Mouse (Mus musculus) kidney, embryonic 14.5 days (tissue): ENCODE measurements around the gene Upk2. TPM values are rescaled to one million over a fixed set of nuclear protein-coding genes. Genes with fewer than 3 reads are reported as not detected.

Experiments
- ATAC-seq: fragments of 200-750 bp; cut with Nextera tagmentation; 2 replicates; pipeline ENCODE4 v1.8.0; 2017; ENCODE audit warnings: moderate number of reproducible peaks, mild to moderate bottlenecking, moderate TSS enrichment, moderate library complexity; ENCODE audit not compliant: low FRiP score, low TSS enrichment
- H3K27ac ChIP-seq: fragments of 300-500 bp; sonication (generic); 2 replicates; pipeline ENCODE4 v1.5.1; 2014; ENCODE audit warnings: low read depth, mild to moderate bottlenecking, low read length, moderate library complexity, mixed read lengths
- H3K27me3 ChIP-seq: fragments of 300-500 bp; sonication (generic); 2 replicates; pipeline ENCODE4 v1.6.1; 2014; ENCODE audit warnings: mild to moderate bottlenecking, low read length; ENCODE audit not compliant: control insufficient read depth, insufficient read depth
- H3K36me3 ChIP-seq: fragments of 300-500 bp; sonication (generic); 2 replicates; pipeline ENCODE4 v1.6.1; 2014; ENCODE audit warnings: low read length, mixed read lengths; ENCODE audit not compliant: control insufficient read depth, insufficient read depth
- H3K4me1 ChIP-seq: fragments of 300-500 bp; sonication (generic); 2 replicates; pipeline ENCODE4 v1.6.1; 2014; ENCODE audit warnings: low read length, mixed read lengths; ENCODE audit not compliant: control insufficient read depth, insufficient read depth
- H3K4me2 ChIP-seq: fragments of 300-500 bp; sonication (generic); replicated peaks from 2 replicates; pipeline ENCODE4 v1.6.1; 2014; ENCODE audit warnings: low read depth, mild to moderate bottlenecking, low read length
- H3K4me3 ChIP-seq: fragments of 300-500 bp; sonication (generic); 2 replicates; pipeline ENCODE4 v1.5.1; 2014; ENCODE audit warnings: mild to moderate bottlenecking, low read length
- H3K9ac ChIP-seq: fragments of 300-500 bp; sonication (generic); 2 replicates; pipeline ENCODE4 v1.6.1; 2014; ENCODE audit warnings: low read depth, mild to moderate bottlenecking, low read length, moderate library complexity
- H3K9me3 ChIP-seq: fragments of 300-500 bp; sonication (generic); 2 replicates; pipeline ENCODE4 v1.6.1; 2016; ENCODE audit warnings: low read length; ENCODE audit not compliant: control insufficient read depth
- WGBS: fragments of 180-500 bp; shearing (Covaris S2); extraction: QIAGEN DNeasy Blood & Tissue Kit; methylation state at CpG from one replicate; pipeline ENCODE4 v1.1.7; 2014; 5-methylcytosine and 5-hydroxymethylcytosine counted together
- polyA plus RNA-seq: library from polyadenylated mRNA; unstranded; fragments of >200 nt; fragmentation: Nextera tagmentation; extraction: Ambion mirVana; gene quantifications from 2 replicates; pipeline ENCODE4 v1.2.1, GENCODE M21; 2014

The Upk2 gene
- polyA plus RNA-seq, 1 experiment from 2014 or later, result 0.39 TPM

DNA sequence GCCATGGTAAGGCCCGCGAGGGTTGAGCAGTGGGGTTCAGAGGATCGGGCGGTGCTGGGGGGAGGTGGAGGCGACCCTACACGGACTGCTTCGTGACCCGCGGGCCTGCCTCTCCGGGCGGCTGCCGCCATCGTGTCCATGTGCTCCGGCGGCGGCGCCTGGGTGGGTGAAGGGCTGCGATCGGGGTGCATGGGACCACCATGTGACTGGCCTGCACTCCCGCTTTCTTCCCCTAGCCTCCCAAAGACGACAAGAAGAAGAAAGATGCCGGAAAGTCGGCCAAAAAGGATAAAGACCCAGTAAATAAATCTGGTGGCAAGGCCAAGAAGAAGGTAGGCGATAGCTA is 47.1 kb downstream of the Upk2 start:
- peak overlapping the region; percentile 97 for H3K27ac ChIP-seq
- no peaks in the 10 kb centered on the region for H3K4me1 ChIP-seq
- H3K9me3 ChIP-seq, result no peaks in the 10 kb centered on the region
- peak overlapping the region; percentile 92 for H3K9ac ChIP-seq
- WGBS, result under 1% methylated on average over 24 of the region's 24 CpGs
- H3K4me3 ChIP-seq, result peak overlapping the region; percentile 89
- peak overlapping the region; percentile 68 for H3K4me2 ChIP-seq
- peaks cover 70% of the 10 kb centered on the region for H3K36me3 ChIP-seq
- ATAC-seq, result no peak
- H3K27me3 ChIP-seq, result no peaks in the 10 kb centered on the region

DNA sequence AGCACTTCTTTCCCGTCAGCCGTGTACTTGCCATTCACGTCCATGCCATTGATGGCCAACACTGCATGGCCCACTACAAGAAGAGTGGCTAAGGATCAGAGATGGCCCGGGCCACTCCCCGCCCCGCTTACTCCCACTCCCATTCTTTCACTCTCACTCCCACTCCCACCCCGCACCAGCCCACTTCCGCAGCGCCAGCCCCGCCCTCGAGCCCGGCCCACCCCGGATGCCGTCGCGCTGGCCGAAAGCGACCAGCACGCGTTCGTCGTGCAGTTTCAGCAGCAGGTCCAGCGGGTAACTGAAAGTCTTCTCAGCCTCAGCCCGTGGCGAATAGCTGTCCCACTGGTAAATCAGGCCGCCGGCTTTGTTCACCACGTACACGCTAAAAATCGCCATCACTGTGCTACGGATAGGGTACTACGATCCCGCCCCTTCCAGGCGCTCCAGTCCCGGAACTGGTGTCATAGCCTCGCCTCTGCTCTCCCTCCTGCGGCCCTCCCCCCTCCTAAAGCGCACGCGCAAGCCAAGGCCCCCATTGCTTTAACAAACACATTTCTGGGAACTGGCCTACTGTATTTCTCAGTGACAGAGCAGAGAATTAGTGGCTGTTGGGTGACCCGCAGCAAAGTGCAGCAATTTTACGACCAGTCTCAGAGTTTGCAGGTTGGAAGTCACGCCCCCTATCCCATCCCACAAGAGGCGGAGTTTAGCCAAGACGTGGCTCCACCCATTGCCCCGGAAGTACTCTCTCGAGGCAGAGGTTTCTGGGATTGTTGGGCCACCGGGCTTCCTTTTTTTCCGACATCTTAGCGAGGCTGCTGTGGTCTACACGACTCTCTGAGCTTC is 47.6 kb downstream of the Upk2 start, which contains the start of the genes Rps25 and Trappc4:
TSS of gene Rps25 (plus strand) at position 234 of the 846 bp plus-strand sequence.
TSS of gene Trappc4 (minus strand) at position 695 of the 846 bp plus-strand sequence.
- H3K4me2 ChIP-seq, result peak within 1 kb of the TSS; percentile 68
- peak within 1 kb of the TSS; percentile 97 for H3K27ac ChIP-seq
- WGBS, result under 1% methylated on average over 51 of the region's 51 CpGs
- H3K9me3 ChIP-seq, result no peaks in the 10 kb centered on the region
- ATAC-seq, result peak; percentile 97
- H3K9ac ChIP-seq, result peak within 1 kb of the TSS; percentile 92
- H3K36me3 ChIP-seq, result peaks cover 70% of the 10 kb centered on the region
- no peaks in the 10 kb centered on the region for H3K27me3 ChIP-seq
- no peaks in the 10 kb centered on the region for H3K4me1 ChIP-seq
- H3K4me3 ChIP-seq, result peak within 1 kb of the TSS; percentile 89

- Histone ChIP-seq H3K27me3 (no peaks in the 10 kb centered on the region), H3K27ac (no peak overlapping the region), H3K9ac (no peak overlapping the region), H3K9me3 (no peaks in the 10 kb centered on the region), H3K4me1 (no peaks in the 10 kb centered on the region), H3K4me2 (no peak overlapping the region), H3K4me3 (no peak overlapping the region), H3K36me3 (peaks cover 69% of the 10 kb centered on the region)
- WGBS, result 71% methylated on average over 3 of the region's 3 CpGs
- ATAC-seq, result no peak
Observed at GRCm38 (mm10) chr9:44405011-44405410, 49.8 kb downstream of the Upk2 start.

Other genes starting within 250 kb of the Upk2 start
- gene Cbl, start 220.9 kb downstream of the Upk2 start, polyA plus RNA-seq, result 14.8 and 27.9 TPM in 2 replicates
- not detected in 2 replicates for gene Ccdc153, start 214.3 kb downstream of the Upk2 start, polyA plus RNA-seq
- gene Pdzd3, start 203.5 kb downstream of the Upk2 start, polyA plus RNA-seq, result 1.9 and 4.2 TPM in 2 replicates
- 3.2 and 5.6 TPM in 2 replicates for gene Nlrx1, start 186.4 kb downstream of the Upk2 start, polyA plus RNA-seq
- 1.5 and 2.7 TPM in 2 replicates for gene Abcg4, start 166.4 kb downstream of the Upk2 start, polyA plus RNA-seq
- gene Hinfp, start 149.3 kb downstream of the Upk2 start, polyA plus RNA-seq, result 15.9 and 24.5 TPM in 2 replicates
- gene C2cd2l, start 134.7 kb downstream of the Upk2 start, polyA plus RNA-seq, result 6.7 and 7.6 TPM in 2 replicates
- 49.6 and 51.9 TPM in 2 replicates for gene Dpagt1, start 129.0 kb downstream of the Upk2 start, polyA plus RNA-seq
- gene H2afx, start 120.3 kb downstream of the Upk2 start, polyA plus RNA-seq, result 413 and 421 TPM in 2 replicates
- 123 and 136 TPM in 2 replicates for gene Hmbs, start 110.7 kb downstream of the Upk2 start, polyA plus RNA-seq
- 18.0 and 28.1 TPM in 2 replicates for gene Vps11, start 93.3 kb downstream of the Upk2 start, polyA plus RNA-seq
- 23.2 and 45.2 TPM in 2 replicates for gene Hyou1, start 75.5 kb downstream of the Upk2 start, polyA plus RNA-seq
- gene Slc37a4, start 58.1 kb downstream of the Upk2 start, polyA plus RNA-seq, result 29.9 and 37.8 TPM in 2 replicates
- 2,593 and 3,221 TPM in 2 replicates for gene Rps25, start 47.8 kb downstream of the Upk2 start, polyA plus RNA-seq
- gene Trappc4, start 47.4 kb downstream of the Upk2 start, polyA plus RNA-seq, result 143 and 162 TPM in 2 replicates
- 26.7 and 28.3 TPM in 2 replicates for gene Ccdc84, start 36.4 kb downstream of the Upk2 start, polyA plus RNA-seq
- not detected in 2 replicates for gene Foxr1, start 13.8 kb downstream of the Upk2 start, polyA plus RNA-seq
- gene Bcl9l, start 27.8 kb upstream of the Upk2 start, polyA plus RNA-seq, result 14.5 and 14.6 TPM in 2 replicates
- gene Cxcr5, start 106.9 kb upstream of the Upk2 start, polyA plus RNA-seq, result not detected in 2 replicates
- 28.2 and 29.1 TPM in 2 replicates for gene Ddx6, start 149.9 kb upstream of the Upk2 start, polyA plus RNA-seq
- gene Treh, start 218.3 kb upstream of the Upk2 start, polyA plus RNA-seq, result not detected in 2 replicates